Mouse (Mus musculus) naive thymus-derived CD4-positive, alpha-beta T cell, adult 2 months (primary cell): Measurements from ENCODE around the gene Gc.

Source experiments
- DNase-seq: peaks from one replicate; pipeline ENCODE4 v3.0.0-alpha.2; 2011; ENCODE audit warnings: low read depth

The Gc gene

DNA sequence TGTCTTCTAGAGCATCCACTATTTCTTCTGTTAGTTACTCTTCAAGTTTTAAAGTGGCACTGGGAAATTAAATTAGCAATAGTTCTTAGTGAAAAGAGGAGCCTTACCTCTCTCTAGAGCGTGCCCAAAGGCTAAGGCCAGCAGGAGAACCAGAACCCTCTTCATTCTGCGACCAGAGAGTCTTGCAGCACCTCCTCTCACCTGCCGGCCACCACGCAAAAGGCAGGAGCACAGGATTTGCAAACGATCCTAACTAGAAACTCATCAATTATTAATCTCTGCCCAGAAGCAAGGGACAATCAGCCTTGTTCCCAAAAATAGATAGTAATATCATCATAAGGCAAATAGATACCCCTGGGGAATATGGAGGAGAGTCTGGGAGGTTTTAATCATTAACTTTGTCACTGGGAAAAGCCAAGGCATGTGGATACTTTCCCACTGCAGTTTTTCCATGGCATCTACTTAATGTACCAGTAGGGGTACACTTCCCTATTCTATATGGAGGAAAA is at the start of gene Gc:
TSS of gene Gc (minus strand) at position 345 of the 509 bp plus-strand sequence.
- DNase-seq = no peak

DNA sequence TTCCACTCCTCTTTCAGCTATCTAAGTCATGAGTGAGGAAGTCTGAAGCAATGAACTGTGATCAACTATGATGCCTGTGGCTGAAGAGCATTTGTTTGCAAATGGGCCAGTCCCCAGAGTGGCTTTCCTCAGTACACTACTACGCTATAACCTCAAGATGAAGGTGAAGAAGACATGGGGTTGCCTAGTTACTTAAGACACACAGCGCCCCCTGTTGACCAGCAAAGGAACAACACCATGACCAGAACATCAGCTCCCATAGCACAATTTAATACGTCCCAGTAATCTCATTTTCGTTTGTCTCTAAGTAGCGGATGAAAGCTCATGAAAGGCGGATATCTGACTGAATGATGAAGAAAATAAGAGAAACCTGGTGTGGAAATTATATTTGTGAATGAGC is 42.5 kb upstream of the Gc start:
- peak; percentile 14 for DNase-seq

DNA sequence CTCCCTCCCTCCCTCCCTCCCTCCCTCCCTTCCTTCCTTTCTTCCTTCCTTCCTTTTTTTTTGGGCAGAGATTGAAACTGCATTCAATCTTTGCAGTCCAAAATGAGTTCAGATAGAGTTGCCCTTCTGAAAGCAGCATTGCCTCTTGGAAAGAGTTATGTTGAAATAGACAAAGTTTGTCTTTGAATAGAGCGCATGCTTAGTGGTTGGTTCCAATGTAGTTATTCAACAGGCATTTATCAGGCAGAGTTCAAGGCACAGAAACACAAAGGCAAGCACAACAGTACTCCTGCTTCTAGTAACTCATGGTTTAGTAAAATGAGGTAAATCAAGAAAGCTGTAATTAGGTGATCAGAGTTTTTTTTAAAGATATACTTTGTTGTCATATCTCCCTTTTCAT is 34.9 kb upstream of the Gc start:
- DNase-seq = no peak

DNA sequence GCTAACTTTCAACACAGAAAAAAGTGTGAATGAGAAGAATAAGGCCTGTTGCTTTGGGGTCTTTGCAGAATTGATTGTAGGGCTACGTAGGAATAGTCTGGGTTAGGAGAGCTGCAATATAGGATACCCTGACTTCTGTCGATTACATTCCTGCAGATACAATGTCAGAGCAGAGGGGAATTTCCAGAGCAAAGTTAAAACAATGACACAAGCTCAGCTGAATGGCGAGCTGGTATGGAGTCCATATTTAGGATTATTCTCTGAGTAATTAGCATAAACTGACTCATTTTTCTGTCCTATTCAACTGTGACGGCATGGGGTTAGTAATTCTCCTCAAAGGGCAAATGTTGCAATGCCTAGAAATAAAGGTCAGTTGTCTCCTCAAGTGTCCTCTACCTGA is 12.8 kb upstream of the Gc start:
- DNase-seq = no peak

DNA sequence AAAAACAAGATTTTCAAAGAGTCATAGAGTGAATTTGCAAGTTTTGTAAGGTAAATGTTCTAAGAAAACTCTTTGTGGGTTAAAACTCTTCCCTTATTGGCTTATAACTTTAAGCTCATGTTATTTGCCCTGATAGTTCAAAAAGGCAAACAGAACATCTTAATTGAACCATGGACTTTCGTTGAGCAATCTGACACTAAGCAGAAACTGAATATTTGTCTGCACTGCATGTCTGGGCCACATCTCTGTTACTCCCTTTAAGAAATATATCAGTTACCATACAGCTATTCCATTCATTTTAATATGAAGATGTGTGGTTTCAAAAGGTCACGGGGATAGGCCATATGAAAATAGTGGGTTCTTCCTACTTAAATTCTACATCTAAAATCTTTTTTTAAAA is 10.2 kb upstream of the Gc start:
- no peak for DNase-seq

DNA sequence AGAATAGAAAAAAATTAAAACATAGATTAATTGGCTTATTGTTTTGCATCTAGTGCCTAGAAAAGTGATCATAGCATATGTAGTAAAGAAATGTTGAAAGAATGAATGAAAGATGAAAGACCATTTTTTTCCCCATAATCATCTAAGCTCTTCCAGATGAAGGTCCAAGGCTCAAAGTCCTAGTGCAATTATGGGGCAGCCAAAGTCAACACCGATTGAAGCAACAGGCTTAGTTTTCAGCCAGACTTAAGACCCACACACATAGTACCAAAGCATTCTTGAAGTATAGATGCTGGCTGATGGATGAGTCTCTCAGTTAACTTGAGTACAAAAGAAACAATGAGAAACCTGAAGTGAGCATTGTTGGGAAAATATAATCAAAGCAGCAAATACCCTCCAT is 9.3 kb upstream of the Gc start:
- no peak for DNase-seq

DNA sequence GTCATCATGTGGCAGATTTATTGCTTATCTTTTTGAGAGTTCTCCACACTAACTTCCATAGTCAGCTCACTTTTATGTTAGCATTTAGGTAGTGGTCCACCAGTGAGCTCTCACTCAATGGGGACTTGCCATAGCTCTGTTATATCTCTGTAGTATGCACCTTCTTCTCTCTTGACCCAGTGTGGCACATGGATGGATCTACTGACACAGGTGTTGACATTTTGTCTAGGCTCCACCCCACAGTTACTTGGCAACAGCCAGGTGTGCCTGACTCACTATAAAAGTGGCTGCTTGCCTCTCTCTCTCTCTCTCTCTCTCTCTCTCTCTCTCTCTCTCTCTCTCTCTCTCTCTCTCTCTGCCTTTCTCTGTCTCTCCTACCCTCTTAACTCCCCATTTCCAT is 8.6 kb upstream of the Gc start:
- no peak for DNase-seq

DNA sequence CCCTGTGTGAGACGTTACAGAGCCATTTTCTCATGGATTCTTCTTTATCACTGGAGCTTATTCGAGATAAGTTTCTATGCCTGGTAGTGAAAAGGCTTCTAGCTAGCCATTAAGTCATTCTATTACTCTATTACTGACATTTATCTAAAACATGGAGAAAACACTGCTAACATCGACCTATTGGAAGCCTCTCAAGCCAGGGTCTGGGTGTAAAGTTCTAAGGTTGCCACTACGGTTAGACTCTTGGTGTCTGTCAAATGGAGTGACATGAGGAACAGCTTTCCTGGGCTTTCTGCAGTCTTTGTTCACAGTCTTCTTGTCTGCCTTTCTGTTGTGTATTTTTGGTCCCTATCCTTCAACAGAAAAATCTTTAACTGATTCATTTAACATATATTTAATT is 4.1 kb upstream of the Gc start:
- DNase-seq = no peak

DNA sequence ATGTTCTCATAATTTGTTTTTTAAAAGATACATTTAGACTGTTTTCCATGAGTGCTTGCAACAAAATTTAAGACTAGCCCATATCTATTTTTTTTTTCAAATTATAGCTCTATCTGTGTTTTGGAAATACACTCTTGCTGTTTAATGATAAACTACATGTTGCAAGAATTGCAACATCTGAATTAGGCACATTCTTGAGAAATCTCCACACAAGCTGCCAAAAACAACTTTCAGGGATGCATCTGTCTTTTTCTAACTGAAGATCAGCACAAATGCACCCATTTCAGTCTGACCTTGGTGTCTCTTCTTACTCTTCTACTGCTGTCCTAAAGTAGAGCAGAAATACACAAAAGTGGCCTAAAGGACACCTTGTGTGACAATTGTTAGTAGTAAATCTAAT is 1.9 kb upstream of the Gc start:
- DNase-seq = no peak

DNA sequence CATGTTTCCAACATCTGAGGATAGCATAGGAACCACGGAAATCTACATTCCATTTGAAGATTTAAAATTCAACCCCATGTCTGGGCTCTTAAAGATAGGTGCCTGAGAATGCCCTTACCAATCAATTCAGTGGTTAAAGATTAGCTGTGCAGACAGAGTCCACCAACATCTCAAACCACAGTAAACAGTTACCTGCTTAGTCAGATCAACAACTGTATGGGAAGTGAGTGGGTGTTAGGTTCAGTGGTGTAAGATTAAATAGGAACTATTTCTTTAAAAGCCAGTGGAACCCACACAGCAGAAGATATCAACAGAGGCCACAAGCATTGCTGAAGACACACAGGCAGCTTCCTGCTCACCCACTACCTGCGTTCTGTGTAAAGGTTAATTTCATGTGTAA is 1.3 kb upstream of the Gc start:
- DNase-seq = no peak

DNA sequence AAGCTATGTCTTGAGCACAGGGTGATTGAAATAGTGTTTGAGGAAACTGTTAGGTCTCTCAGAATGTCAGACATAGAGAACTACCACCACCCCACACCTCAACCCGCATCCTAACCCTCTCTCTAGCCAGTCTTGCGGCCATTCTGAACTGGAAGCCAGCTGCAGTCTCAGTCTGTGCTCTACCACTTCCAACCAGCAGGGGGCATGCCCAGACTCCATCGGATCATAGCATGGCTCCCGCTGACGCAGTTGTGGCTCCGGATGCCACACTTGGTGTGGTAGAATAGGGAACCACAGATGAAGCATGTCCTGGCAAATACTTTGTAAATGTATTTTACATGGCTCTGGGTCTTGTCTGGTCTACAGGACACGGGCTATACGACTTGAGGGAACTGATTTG is 2.2 kb downstream of the Gc start:
- no peak for DNase-seq

DNA sequence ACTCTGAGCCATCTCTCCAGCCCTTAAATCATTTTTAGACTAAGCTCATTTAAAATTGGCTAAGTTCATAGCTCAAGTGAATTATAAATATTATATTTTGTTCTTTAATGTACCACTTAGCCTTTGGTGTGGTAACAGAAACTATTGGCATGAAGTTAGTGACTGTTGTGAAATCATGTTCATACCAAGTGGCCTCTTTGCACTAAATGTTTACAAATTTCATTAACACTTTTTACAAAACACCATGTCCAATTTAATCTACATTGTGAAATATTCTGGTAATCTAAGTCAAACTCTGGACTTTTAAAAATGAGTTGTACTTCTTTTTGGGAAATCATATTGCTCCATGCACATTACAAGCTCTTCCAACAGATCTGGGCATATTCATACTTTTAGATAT is 6.9 kb downstream of the Gc start:
- no peak for DNase-seq

DNA sequence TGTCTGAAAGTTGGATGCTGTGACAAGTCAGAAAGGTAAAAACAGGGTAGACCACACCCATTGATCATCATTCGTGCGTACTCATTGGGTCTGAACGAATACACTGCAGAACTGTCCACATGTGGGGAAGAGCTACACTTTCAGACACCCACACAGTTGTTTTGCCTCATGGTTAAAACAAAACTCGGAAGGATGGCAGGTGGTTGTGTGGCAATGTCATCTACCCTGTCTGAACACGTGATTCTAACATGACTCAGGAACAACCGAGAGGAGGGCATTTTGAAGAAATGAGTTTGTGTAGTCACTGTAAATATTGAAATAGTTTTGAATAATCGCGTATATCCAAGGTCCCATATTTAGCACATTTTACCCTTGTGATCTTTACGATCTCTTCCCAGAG is 8.4 kb downstream of the Gc start:
- no peak for DNase-seq

DNA sequence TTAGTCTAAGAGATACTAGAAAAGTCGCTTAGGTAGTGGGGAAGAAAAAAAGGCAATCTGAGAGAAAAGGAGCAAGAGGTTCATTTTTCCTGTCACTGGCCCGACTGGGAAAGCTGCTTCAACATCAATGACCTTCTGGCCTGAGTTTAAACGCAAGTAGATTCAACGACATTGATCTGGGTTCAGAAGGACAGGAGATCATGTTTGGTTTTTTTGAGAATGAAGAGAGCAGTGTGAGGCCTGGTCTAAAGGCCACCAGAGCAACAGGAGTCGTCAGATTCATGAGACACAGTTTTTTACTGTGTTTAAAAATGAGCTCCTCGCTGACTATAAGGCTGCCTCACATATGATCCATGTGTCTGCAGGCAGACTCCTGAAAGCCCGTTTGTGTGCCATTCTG is 9.7 kb downstream of the Gc start:
- no peak for DNase-seq

DNA sequence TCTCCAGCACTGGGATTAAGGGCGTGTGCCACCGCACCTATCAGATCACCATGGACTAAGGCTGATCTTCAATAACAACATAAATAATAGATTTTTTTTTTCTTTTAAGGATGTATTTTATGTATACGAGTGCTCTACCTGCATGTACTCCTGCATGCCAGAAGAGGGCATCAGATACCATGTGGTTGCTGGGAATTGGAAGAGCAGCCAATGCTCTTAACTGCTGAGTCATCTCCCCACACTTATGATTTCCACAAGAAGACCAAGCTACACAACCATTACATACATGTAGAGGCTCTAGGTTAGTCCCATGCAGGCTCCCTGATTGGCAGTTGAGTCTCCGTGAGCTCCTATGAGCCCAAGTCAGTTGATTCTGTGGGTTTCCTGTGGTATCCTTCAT is 13.3 kb downstream of the Gc start:
- DNase-seq = no peak

DNA sequence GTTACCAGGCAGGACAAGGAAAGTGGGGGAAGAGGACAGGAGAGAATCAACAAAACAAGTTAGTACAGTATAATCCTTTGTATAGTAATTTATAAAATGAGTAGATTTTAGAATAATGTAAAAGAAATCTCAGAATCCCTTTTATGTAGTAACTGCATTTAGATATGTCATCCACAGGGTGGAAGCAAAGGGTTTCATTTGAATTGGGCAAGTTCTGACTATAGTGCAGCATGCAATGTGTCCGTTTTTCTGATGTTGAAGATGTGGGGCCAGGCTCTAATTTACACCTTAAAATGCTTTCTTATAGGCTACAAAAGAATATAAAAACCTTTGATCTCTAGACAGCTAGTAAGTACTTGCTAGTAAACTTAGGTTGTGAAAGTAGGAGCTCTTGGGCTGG is 46.2 kb downstream of the Gc start:
- no peak for DNase-seq

DNA sequence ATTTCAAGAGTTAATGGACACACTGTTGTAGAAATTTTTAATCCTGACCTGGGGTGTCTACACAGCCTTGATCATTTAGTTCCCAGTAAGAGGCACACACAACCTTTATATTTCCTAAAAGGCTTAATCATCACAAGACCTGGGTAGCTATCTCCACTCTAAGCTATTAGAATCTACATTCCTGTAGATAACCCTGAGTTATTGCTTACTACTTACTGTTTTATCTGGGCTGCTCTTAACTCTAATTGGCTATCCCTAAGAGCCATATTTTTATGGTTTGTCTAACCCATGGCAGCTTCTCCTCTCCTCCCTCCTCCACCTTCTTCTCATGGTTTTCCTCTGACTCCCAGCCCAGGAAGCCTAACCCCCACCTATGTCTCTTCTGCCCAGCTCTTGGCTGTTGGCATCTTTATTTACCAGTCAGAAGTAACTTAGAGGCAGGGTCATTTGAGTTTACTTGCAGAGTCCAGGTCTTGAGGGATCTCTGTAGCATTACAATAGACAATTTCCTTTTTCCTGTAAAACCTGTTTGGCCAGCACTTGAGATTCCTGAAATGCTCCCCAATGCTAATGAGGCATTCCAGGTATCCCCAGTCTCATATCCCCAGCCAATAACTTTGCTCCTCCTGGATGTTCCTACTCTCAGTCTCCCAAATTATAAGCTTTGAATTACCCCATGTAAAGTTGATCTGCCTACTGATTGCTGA is 50.2 kb downstream of the Gc start:
- DNase-seq = no peak

DNA sequence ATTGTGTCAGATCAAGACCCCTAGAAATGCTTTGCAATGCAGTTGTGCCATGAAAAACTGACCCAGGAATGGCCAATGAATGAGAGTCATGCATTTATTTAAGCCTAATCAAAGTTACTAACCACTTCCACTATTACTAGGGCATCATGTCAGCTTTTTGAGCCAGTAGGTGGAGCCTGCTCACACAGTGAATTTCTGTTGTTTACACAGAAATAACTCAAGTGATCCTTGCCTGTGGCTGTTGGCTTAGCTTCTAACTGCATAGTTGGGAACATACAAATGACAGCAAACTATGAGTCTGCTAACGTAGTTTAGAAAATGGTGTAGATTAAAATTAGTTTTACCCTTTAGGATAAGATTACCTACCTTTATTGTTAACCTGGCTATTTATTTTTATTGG is 52.6 kb downstream of the Gc start:
- DNase-seq = no peak

DNA sequence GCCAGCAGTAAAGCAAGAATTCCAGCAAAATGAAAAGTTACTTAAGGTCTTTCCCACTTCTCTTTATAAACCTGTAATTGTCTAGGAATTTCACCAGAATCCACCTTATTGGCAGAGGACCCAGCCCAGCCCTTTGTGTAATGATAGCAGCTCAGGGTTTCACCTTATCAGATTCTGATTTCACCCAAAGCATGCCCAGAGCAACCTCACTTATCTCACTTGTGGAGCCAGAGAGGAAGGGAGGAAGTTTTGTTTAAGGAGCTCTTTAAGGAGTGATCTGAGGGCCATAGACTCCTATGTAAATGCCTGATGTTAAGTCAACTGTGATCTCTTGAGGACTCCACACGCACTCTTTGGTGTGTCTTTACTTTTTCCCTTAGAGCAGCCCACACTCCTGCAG is 67.3 kb downstream of the Gc start:
- no peak for DNase-seq

DNA sequence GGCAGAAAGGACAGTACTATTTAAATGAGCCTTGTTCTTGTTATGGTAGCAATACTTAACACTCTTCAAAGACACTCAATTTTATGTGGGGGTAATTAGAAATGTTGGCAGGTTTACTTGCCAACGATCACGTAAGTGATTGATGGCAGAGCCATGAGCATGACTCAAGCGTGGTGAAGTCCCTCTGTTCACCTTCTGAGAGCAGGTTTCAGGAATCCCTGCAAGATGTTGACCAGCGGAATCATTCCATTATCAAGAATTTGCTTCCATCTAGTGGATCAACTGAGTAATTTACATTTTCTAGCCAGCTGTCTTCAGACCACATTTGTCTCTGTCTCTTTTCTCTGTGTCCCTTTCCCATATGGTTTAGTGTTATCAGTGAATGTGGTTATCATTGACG is 73.5 kb downstream of the Gc start:
- DNase-seq = peak; percentile 50

DNA sequence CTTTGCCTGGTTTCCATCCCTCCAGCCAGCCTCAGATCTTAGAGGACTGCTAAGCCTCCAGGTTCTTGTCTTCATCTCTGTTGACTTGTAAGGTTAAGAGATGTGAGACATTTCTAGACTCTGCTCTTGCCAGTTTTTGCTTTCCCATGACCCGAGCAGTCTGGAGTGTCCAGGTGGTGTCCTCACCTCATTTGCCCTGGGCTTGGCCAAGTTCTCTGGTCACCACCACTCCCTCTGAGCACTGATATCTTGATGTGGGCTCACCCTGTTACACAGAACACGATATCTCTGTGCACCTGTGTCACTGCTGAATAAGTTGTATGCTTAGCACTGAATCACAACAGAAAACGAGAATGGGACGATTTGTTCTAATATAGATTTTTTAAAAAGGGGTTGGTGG is 76.4 kb downstream of the Gc start:
- no peak for DNase-seq

DNA sequence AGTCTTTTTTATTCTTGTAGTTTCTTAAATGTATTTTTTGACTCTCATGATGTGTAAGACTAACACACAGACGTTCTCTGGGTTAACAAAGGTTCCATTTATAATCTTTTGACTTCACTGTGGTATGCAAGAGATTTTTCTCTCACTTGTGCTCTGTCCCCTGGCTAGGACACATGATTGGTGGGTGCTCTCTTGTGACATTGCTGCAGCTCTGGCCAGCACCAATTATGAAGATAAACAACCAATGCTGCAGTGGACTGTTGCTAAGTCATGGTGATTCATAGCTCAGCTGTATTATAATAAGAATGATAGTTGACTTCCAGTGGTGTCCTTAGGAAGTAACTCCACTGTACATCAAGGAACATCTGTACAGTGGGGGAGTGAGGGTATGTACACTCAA is 87.6 kb downstream of the Gc start:
- DNase-seq = no peak

DNA sequence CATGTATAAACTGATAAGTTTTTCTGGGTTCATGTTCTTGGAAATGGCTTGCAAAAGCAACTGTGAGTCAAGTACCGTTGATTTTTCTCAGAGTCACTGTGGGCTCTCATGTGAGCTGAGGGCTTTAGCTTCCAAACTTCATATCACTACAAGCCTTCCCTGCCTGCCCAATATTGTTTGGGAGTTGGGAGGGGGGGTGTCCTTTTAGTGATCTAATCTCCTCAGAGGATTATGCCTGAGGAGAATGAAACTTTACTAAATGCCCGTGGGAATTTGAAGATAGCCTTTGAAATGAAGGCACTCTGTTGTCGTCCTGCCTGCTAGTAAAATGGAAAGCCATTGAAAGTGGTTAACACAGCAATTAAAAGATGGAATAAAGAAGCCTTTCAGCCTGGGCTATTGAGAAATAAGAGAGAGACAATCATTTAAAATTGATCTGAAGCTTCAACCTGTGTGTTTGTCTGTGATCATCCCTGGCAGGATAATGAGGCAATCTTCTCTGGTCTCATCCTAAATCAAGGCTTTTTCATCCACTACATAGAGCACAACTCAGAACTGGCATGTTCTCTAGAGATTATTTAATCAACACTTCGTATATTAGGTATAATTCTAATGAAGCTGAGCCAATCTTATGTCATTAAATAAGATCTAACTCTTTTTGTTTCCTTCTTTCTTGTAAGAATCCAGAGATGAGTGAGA is 89.5 kb downstream of the Gc start:
- DNase-seq = no peak
